Mouse (Mus musculus) Patski (cell line): ENCODE data around the gene Mmp9. TPM values are rescaled to one million over a fixed set of nuclear protein-coding genes. Genes with fewer than 3 reads are reported as not detected.

Experiments used
- ATAC-seq: fragments of 100-300 bp; one replicate; pipeline ENCODE4 v1.8.0; 2021
- CTCF ChIA-PET: fragments of 350-600 bp; sonication (Branson Sonifier 250); formaldehyde crosslinking; loops from one replicate; lab custom pipeline; 2022; ENCODE audit warnings: inconsistent platforms; lab: Charles Lee
- POLR2A ChIA-PET: fragments of 350-600 bp; sonication (Branson Sonifier 250); formaldehyde crosslinking; loops from one replicate; lab custom pipeline; 2022; ENCODE audit warnings: antibody characterized with exemption, inconsistent platforms; lab: Charles Lee
- DNase-seq: peaks from one replicate; pipeline ENCODE4 v3.0.0-alpha.2; 2011; ENCODE audit warnings: low read depth, low spot score
- H3K27me3 ChIP-seq: fragments of 371-371 bp; one replicate; pipeline ENCODE4 v1.5.1; 2021
- CTCF ChIP-seq: fragments of 100-300 bp; IDR thresholded peaks from one replicate; pipeline ENCODE4 v1.5.1; 2021
- in situ Hi-C: fragments of 300-500 bp; cut with MboI; formaldehyde crosslinking; loops from 3 replicates; pipeline ENCODE4 v1.11.1; 2018; ENCODE audit warnings: low pct_unique_long_range_greater_than_20kb, mixed read lengths
- polyA plus RNA-seq: library from polyadenylated mRNA; unstranded; gene quantifications from one replicate; pipeline ENCODE4 v1.2.3, GENCODE M21; 2021

Mmp9 gene
- polyA plus RNA-seq, 1 experiment from 2014 or later, result 0.12 TPM

DNA sequence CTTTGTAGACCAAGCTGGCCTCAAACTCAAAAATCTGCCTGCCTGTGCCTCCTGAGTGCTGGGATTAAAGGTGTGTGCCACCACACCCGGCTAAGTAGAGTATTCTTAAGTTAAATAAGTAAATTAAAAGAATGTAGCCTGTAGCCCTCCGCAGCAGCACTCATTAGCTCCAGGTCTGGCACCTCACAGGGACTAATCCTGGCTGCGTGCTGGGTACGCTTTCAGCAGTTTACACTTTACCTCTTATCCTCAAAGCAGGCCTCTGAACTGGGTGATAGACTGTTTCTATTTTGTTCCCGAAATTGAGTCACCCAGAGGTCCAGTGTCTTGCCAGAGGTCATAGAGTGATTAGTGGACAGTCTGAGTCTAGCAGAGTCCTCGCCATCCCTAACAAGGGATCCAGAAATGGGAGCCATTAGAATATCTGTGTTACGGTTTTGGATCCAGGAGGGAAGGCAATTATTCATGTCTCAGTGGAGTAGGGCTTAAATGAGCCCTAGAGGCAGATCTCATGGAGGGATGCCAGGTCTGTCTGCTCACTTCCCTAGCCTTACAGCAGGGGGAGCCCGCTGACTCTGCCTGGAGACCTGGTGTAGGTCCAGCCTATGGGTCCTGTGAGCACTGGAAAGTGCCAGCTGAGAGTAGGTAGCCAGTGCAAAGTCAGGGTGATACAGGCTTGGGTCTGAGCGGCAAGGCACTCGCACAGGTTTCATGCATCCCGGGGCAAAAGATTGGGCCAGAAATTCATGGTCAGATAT, 16.3 kb upstream of the Mmp9 start:
- ChIA-PET CTCF (interaction anchor here (1.1 to 2.0 kb wide), 4 partner anchors 9 to 29 kb away, joined by 3 to 10 read pairs (median 4); no protein-coding TSS in a partner anchor), POLR2A (no interaction called here)
- in situ Hi-C loops, result no loop called here
- ATAC-seq, result peak; percentile 49
- DNase-seq, result peak; percentile 80
- H3K27me3 ChIP-seq, result peaks cover 11% of the 10 kb centered on the region
- peak; percentile 95 for TF ChIP-seq CTCF

DNA sequence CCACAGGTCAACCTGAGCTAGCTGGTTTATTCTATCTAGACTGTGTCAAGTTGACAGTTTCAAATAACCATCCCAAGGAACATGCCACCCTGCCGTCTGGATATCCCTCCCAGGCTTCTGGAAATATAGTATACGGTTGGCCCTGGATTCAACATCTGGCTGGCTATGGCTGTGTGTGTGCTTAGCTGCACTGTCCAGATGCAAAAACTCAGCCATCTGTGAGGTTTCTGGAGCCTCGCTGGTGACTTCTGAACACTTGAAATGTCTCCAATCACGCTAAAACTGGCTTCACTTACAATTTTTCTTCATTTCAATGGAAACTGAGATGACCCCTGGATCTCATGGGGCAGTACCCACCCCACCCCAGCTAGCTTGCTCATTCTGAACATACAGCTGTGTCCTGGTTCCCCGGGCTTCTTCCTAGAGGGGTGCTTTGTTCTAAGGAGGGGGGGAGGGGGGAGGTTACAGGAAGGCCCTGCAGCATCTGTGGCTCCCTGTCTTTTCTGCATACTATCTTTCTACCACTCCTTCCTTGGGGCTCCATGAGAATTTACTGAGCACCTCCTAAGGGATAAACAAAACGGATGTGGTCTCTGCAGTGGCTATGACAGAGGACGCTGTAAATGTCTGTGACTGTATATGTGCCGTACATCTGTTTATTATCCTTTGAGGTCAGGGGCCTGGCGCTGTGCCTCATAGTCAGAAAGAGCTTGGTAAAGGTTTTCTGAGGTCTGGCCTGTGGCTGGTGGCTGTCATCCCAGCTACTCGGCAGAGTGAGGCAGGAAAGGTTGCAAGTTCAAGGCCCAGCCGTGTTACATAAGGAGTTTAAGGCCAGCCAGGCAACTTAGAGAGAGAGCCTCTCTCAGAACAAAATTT, 9.6 kb upstream of the Mmp9 start:
- ATAC-seq (no peak), DNase-seq (no peak)
- ChIA-PET CTCF (no interaction called here), POLR2A (no interaction called here)
- H3K27me3 ChIP-seq, result peaks cover 18% of the 10 kb centered on the region
- in situ Hi-C loops, result no loop called here
- no peak for TF ChIP-seq CTCF

GRCm38 (mm10) chr2:164933534-164933933, 7.0 kb upstream of the Mmp9 start:
- in situ Hi-C loops, result no loop called here
- peaks cover 7% of the 10 kb centered on the region for H3K27me3 ChIP-seq
- CTCF ChIA-PET, result interaction anchor here (1.5 kb wide), 1 partner anchor 18 kb away, joined by 4 read pairs; no protein-coding TSS in a partner anchor
- ATAC-seq, result no peak
- POLR2A ChIA-PET, result no interaction called here
- TF ChIP-seq CTCF, result no peak
- DNase-seq, result no peak

DNA sequence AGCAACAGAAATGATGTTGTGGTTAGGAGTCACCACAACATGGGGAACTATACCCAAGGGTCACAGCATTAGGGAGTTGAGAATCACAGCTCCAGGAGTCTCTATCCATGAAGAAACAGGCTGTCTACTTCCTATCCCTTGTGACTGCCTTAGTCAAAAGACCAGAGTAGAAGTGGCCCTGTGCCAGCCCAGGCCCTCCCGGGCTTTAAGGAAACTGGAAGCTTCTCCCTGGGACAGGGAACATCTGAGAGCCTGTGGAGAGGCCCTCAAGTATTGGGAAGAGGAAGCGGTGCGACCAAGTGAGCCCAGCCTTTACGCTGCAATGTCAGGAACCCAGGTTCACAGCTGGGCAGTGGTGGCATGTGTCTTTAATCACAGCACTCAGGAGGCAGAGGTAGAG, 4.6 kb upstream of the Mmp9 start:
- ChIA-PET CTCF (interaction anchor here (0.7 kb wide), 1 partner anchor 341 kb away, joined by 3 read pairs; no protein-coding TSS in a partner anchor), POLR2A (no interaction called here)
- DNase-seq (no peak), ATAC-seq (no peak)
- no peak for TF ChIP-seq CTCF
- in situ Hi-C loops, result no loop called here
- peaks cover 2% of the 10 kb centered on the region for H3K27me3 ChIP-seq

DNA sequence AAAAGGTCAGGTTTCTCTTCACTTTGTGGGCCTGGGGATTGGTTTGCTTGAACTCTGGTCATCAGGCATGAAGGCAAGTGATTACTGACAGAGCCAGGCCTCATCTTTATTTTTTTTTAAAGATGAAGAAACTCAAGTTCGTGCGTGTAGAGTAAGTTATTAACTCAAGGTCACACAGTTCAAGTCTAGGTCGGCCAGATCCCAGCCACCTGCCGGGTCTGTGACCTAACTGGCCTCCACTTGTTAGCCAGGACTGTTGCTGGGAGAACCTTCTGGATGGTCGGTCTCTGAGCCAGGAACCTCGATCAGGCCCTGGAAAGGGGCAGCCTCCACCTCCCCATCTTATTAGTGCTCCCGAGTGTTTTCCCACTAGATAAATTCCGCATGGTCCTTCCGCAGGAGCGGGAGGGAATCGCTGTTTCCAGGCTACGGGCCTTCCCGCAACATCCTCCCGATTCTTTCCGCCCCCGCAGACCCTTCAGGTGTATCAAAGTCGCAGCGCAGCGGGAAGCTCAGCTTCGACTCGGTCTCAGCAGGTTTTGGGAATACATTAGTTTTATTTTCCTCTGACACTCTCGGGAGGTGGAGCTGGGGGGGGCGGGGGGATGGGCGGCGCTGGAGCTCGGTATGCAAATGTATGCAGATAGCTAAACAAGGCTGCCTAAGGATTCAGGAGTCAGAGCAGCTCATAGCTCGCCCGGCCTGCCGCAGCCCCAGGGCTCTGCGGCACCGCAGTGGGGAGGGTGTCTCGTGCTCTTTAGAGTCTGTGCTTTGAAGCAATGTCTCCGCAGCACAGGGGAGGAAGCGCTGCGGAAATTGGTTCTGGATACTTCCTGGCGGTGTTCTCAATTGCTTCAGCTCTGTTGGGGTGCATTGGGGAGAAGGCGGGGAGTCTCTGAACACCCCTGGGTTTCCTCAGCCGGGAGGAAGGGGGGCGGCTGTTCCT, 2.2 kb upstream of the Mmp9 start:
- ATAC-seq (no peak), DNase-seq (no peak)
- ChIA-PET POLR2A (no interaction called here), CTCF (no interaction called here)
- TF ChIP-seq CTCF, result no peak
- in situ Hi-C loops, result no loop called here
- H3K27me3 ChIP-seq, result no peaks in the 10 kb centered on the region

- DNase-seq (no peak), ATAC-seq (no peak)
- POLR2A ChIA-PET, result no interaction called here
- in situ Hi-C loops, result no loop called here
- H3K27me3 ChIP-seq, result no peaks in the 10 kb centered on the region
- TF ChIP-seq CTCF, result no peak
- CTCF ChIA-PET, result no interaction called here
Observed at GRCm38 (mm10) chr2:164939106-164939505, 1.5 kb upstream of the Mmp9 start.

- TF ChIP-seq CTCF, result no peak
- H3K27me3 ChIP-seq, result no peaks in the 10 kb centered on the region
- in situ Hi-C loops, result no loop called here
- POLR2A ChIA-PET, result interaction anchor here (0.6 kb wide), 1 partner anchor 118 kb away, joined by 5 read pairs; no protein-coding TSS in a partner anchor
- no peak for DNase-seq
- no peak for ATAC-seq
- CTCF ChIA-PET, result interaction anchor here (2.4 kb wide), 1 partner anchor 10 kb away, joined by 6 read pairs; no protein-coding TSS in a partner anchor
Observed at GRCm38 (mm10) chr2:164942692-164943290, 2.2 kb downstream of the Mmp9 start.

DNA sequence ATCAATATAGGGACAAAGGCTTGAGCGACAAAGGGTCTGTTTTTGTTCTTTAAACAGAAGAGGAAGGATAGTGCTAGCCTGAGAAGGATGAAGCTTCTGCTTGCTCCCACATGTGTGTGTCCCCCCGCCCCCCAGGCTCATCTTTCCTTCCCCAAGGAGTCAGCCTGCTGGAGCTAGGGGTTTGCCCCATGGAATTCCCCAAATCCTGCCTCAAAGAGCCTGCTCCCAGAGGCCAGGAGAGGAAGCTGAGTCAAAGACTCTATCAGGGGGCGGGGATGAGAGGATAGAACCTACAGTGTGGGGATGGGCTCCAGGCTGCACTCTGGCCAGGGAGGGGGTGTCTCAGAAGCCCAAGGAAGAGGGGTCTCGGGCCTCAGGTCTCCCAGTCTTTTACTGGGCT, 6.9 kb downstream of the Mmp9 start:
- DNase-seq (no peak), ATAC-seq (no peak)
- no peak for TF ChIP-seq CTCF
- H3K27me3 ChIP-seq, result peaks cover 26% of the 10 kb centered on the region
- ChIA-PET CTCF (no interaction called here), POLR2A (no interaction called here)
- in situ Hi-C loops, result no loop called here

GRCm38 (mm10) chr2:164947930-164948329, 7.3 kb downstream of the Mmp9 start:
- in situ Hi-C loops, result no loop called here
- POLR2A ChIA-PET, result no interaction called here
- CTCF ChIA-PET, result no interaction called here
- TF ChIP-seq CTCF, result no peak
- DNase-seq (no peak), ATAC-seq (no peak)
- peaks cover 26% of the 10 kb centered on the region for H3K27me3 ChIP-seq
